Mouse (Mus musculus) forebrain, embryonic 14.5 days (tissue): ENCODE measurements around the gene Selenon. TPM values are rescaled to one million over a fixed set of nuclear protein-coding genes. Genes with fewer than 3 reads are reported as not detected.

Experiments
- ATAC-seq: fragments of 200-750 bp; cut with Nextera tagmentation; 2 replicates; pipeline ENCODE4 v1.8.0; 2017; ENCODE audit warnings: mild to moderate bottlenecking, moderate library complexity
- DNase-seq: peaks from one replicate; pipeline ENCODE4 v3.0.0-alpha.2; 2015; ENCODE audit warnings: low spot score
- H3K27ac ChIP-seq: fragments of 300-500 bp; sonication (generic); 2 replicates; pipeline ENCODE4 v1.5.1; 2014; ENCODE audit warnings: low read depth, mild to moderate bottlenecking, control low read depth, low read length, moderate library complexity
- H3K27me3 ChIP-seq: fragments of 300-500 bp; sonication (generic); replicated peaks from 2 replicates; pipeline ENCODE4 v1.6.1; 2014; ENCODE audit warnings: low read length, control low read depth, mixed read lengths; ENCODE audit not compliant: control insufficient read depth, insufficient read depth
- H3K36me3 ChIP-seq: fragments of 300-500 bp; sonication (generic); 2 replicates; pipeline ENCODE4 v1.6.1; 2014; ENCODE audit warnings: low read length, control low read depth; ENCODE audit not compliant: control insufficient read depth, insufficient read depth
- H3K4me1 ChIP-seq: fragments of 300-500 bp; sonication (generic); 2 replicates; pipeline ENCODE4 v1.6.1; 2014; ENCODE audit warnings: antibody characterized with exemption, low read length, control low read depth; ENCODE audit not compliant: control insufficient read depth, insufficient read depth
- H3K4me2 ChIP-seq: fragments of 300-500 bp; sonication (generic); 2 replicates; pipeline ENCODE4 v1.6.1; 2014; ENCODE audit warnings: mild to moderate bottlenecking, control low read depth, low read length
- H3K4me3 ChIP-seq: fragments of 300-500 bp; sonication (generic); 2 replicates; pipeline ENCODE4 v1.5.1; 2014; ENCODE audit warnings: low read depth, low read length, control low read depth
- H3K9ac ChIP-seq: fragments of 300-500 bp; sonication (generic); 2 replicates; pipeline ENCODE4 v1.6.1; 2014; ENCODE audit warnings: mild to moderate bottlenecking, low read length, control low read depth, moderate library complexity
- H3K9me3 ChIP-seq: fragments of 300-500 bp; sonication (generic); replicated peaks from 2 replicates; pipeline ENCODE4 v1.6.1; 2016; ENCODE audit warnings: low read length, control low read depth, mixed read lengths; ENCODE audit not compliant: control insufficient read depth
- WGBS: fragments of 180-500 bp; shearing (Covaris S2); extraction: QIAGEN DNeasy Blood & Tissue Kit; methylation state at CpG from one replicate; pipeline ENCODE4 v1.1.7; 2014; 5-methylcytosine and 5-hydroxymethylcytosine counted together
- polyA plus RNA-seq: library from polyadenylated mRNA; unstranded; fragments of >200 nt; fragmentation: Nextera tagmentation; extraction: Ambion mirVana; gene quantifications from 2 replicates; pipeline ENCODE4 v1.2.1, GENCODE M21; 2014

The Selenon gene
- polyA plus RNA-seq, 1 experiment from 2014 or later, result 12.4 TPM

- Histone ChIP-seq H3K4me1 (no peaks in the 10 kb centered on the region), H3K4me2 (no peak overlapping the region), H3K36me3 (no peaks in the 10 kb centered on the region), H3K27me3 (no peaks in the 10 kb centered on the region), H3K9ac (no peak overlapping the region), H3K4me3 (no peak overlapping the region), H3K9me3 (no peaks in the 10 kb centered on the region), H3K27ac (no peak overlapping the region)
- no peak for ATAC-seq
- DNase-seq, result no peak
- 13% methylated on average over 12 of the region's 16 CpGs for WGBS
Observed at GRCm38 (mm10) chr4:134557626-134558249, 5.8 kb upstream of the Selenon start.

GRCm38 (mm10) chr4:134555956-134556580 is 4.1 kb upstream of the Selenon start:
- 54% methylated on average over 8 of the region's 8 CpGs for WGBS
- DNase-seq, result peak; percentile 41
- no peak for ATAC-seq

GRCm38 (mm10) chr4:134553631-134554030 is 1.7 kb upstream of the Selenon start:
- Histone ChIP-seq H3K27ac (no peak overlapping the region), H3K4me3 (no peak overlapping the region), H3K36me3 (peaks cover 15% of the 10 kb centered on the region), H3K9ac (no peak overlapping the region), H3K4me2 (no peak overlapping the region), H3K9me3 (peaks cover 5% of the 10 kb centered on the region), H3K27me3 (no peaks in the 10 kb centered on the region), H3K4me1 (peaks cover 6% of the 10 kb centered on the region; the same call in 1 of the 2 replicates)
- WGBS, result 62% methylated on average over 1 of the region's 1 CpGs
- no peak for ATAC-seq
- no peak for DNase-seq

More at GRCm38 (mm10) chr4:134555956-134556580, 4.1 kb upstream of the Selenon start:
- Histone ChIP-seq H3K4me2 (no peak overlapping the region), H3K9me3 (no peaks in the 10 kb centered on the region), H3K27me3 (no peaks in the 10 kb centered on the region), H3K4me1 (peaks cover 4% of the 10 kb centered on the region; the same call in 1 of the 2 replicates), H3K9ac (no peak overlapping the region), H3K4me3 (no peak overlapping the region), H3K36me3 (no peaks in the 10 kb centered on the region), H3K27ac (no peak overlapping the region)

- Histone ChIP-seq H3K9ac (no peak overlapping the region), H3K27me3 (no peaks in the 10 kb centered on the region), H3K27ac (no peak overlapping the region), H3K36me3 (peaks cover 45% of the 10 kb centered on the region), H3K4me2 (no peak overlapping the region), H3K9me3 (peaks cover 5% of the 10 kb centered on the region), H3K4me3 (no peak overlapping the region), H3K4me1 (peaks cover 6% of the 10 kb centered on the region; the same call in 1 of the 2 replicates)
- ATAC-seq (no peak), DNase-seq (no peak)
- 96% methylated on average over 8 of the region's 8 CpGs for WGBS
Observed at GRCm38 (mm10) chr4:134549899-134550298, 2.1 kb downstream of the Selenon start.

- H3K9ac ChIP-seq, result no peak overlapping the region
- ATAC-seq, result no peak
- peaks cover 55% of the 10 kb centered on the region for H3K36me3 ChIP-seq
- peaks cover 5% of the 10 kb centered on the region for H3K9me3 ChIP-seq
- no peak for DNase-seq
- 63% methylated on average over 18 of the region's 18 CpGs for WGBS
- no peaks in the 10 kb centered on the region for H3K27me3 ChIP-seq
- peaks cover 6% of the 10 kb centered on the region; the same call in 1 of the 2 replicates for H3K4me1 ChIP-seq
- H3K4me3 ChIP-seq, result no peak overlapping the region
- H3K27ac ChIP-seq, result no peak overlapping the region
- no peak overlapping the region for H3K4me2 ChIP-seq
Observed at GRCm38 (mm10) chr4:134548169-134548938, 3.6 kb downstream of the Selenon start.

GRCm38 (mm10) chr4:134546814-134547705 is 4.9 kb downstream of the Selenon start:
- no peak overlapping the region for H3K9ac ChIP-seq
- DNase-seq, result no peak
- no peak for ATAC-seq
- H3K9me3 ChIP-seq, result peaks cover 5% of the 10 kb centered on the region
- no peak overlapping the region for H3K4me2 ChIP-seq
- 70% methylated on average over 9 of the region's 9 CpGs for WGBS
- no peaks in the 10 kb centered on the region for H3K27me3 ChIP-seq
- H3K27ac ChIP-seq, result no peak overlapping the region
- no peak overlapping the region for H3K4me3 ChIP-seq
- peaks cover 6% of the 10 kb centered on the region; the same call in 1 of the 2 replicates for H3K4me1 ChIP-seq
- H3K36me3 ChIP-seq, result peaks cover 65% of the 10 kb centered on the region

GRCm38 (mm10) chr4:134543261-134543660 is 8.7 kb downstream of the Selenon start:
- DNase-seq (peak; percentile 92), ATAC-seq (peak; percentile 83)
- Histone ChIP-seq H3K4me3 (no peak overlapping the region), H3K36me3 (peaks cover 87% of the 10 kb centered on the region), H3K9me3 (no peaks in the 10 kb centered on the region), H3K27me3 (no peaks in the 10 kb centered on the region), H3K9ac (no peak overlapping the region), H3K4me2 (no peak overlapping the region), H3K4me1 (no peaks in the 10 kb centered on the region), H3K27ac (no peak overlapping the region)
- 9% methylated on average over 5 of the region's 5 CpGs for WGBS

- Histone ChIP-seq H3K9ac (no peak overlapping the region), H3K27ac (no peak overlapping the region), H3K36me3 (peaks cover 85% of the 10 kb centered on the region), H3K4me1 (no peaks in the 10 kb centered on the region), H3K27me3 (no peaks in the 10 kb centered on the region), H3K4me2 (no peak overlapping the region), H3K4me3 (no peak overlapping the region), H3K9me3 (no peaks in the 10 kb centered on the region)
- DNase-seq (no peak), ATAC-seq (no peak)
- 95% methylated on average over 9 of the region's 9 CpGs for WGBS
Observed at GRCm38 (mm10) chr4:134542726-134543125, 9.2 kb downstream of the Selenon start.
